Mouse (Mus musculus): ENCODE measurements around the gene Suox.
"Not testable (repeated sequence)": the region's sequence is repeated elsewhere in the genome, so short reads cannot be mapped to it uniquely, and the experiment has no call there.

Suox gene

DNA sequence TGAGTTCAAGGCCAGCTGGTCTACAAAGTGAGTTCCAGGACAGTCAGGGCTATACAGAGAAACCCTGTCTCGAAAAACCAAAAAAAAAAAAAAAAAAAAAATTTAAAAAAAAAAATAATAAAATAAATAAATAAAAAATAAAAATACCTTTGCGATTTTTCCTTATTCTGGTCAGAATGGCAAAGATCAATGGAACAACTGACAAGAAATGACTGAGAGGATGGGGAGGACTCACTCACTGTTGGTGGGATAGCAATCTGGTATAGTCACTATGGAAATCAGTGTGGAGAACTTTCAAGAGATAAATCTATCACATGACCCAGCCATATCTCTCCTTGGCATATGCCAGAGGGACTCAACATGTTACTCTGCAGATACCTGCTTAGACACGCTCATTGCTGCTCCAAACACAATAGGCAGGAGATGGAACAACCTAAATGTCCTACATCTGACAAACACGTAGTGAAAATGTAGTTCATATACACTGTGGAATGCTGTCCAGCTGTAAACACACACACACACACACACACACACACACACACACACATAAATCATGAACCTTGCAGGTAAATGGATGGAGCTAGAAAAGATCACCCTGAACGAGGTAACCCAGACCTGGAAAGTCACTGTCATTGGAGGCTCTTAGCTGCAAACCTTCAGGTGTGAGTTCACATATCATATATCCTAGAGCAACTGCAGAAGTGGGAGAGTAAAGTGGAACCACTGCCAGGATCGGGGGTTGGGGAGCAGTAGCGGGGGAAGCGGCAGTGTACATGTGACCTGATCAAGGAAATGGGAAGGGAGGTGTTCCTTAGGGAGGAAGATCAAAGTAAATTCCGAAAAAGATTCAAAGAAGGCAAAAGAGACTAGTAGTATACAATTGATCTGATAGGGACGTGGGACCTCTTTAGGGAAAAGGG lies 46.2 kb downstream of the Suox start:
- DNase-seq (ENCODE audit: inconsistent age in 2 of 2, low spot score in 1 of 2) = peak in 1 of 2 experiments; percentile 28

DNA sequence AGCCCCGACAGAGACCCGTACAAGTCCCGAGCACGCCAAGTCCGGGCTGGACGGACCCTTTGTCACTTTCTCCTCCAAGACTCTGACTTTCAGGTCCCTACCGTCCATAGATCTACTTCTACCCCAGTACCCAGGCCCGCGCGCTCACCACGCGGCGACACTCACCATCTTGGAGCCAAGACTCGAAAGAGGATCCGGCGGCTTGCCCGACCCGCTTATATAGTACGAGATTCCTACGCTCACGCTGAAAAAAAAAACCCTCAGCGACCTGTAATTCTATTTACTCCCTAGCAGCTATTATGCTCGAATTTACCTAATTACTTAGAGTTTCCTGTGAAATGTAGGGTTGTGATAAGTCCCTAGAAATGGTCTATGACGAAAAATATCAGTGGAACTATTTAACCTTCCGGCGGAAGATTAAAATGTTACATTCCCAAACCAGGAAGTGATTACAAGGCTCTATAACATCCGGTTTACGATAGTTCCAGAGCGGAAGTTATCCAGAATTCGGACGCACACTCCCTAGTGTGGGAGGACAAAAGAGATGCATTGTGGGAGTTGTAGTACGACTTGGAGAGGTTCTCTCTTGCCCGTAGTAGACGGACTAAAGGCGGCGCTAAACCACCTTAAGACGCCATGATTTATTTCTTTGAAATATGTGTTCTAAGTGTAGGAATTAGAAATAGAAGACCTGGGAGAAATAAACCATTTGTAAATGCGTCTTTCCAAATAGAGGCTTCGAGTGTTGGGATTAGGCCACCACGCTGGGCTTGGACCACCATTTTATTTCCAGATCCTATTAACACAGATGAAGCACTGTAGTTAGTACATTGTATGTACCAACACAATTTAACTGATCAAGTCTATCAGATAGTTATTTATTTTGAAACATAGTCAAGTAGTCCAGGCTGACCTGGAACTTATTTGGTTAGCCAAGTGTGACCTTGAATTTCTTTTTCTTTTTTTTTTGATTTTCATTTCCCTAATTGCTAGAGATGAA lies 47.3 kb downstream of the Suox start, which contains the start of gene Rps26:
TSS of gene Rps26 (minus strand) at position 437 of the 1,000 bp plus-strand sequence.
- DNase-seq (ENCODE audit: inconsistent age in 2 of 2, low spot score in 1 of 2) = peak; percentile 88 to 97

DNA sequence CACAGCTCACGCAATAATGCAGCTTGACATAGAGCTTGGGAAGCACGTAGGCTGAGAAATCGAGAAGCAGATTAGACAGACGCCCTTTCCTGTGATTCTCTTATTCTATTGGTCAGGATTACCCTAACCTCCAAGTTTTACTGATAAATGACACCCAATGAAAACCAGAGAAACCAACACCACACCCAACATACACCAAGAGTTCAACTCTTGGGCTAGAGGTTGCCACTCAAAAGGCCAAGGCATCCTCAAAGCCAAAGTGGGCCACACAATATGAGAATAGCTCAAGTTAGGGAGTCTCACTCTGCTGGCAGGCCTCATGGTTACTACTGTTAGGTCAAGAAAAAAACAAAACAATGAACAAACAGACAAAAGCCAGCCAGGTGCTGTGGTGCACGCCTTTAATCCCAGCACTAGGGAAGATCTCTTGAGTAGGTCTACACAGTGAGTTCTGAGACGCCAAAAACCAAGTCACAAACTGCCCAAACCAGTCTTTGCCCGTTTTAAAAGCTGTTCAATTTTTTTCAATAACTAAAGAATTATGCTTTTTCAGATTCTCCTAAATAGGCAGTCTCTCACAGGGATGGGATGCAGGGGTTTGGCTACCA lies 48.5 kb downstream of the Suox start:
- DNase-seq (ENCODE audit: inconsistent age in 2 of 2, low spot score in 1 of 2) = peak in 1 of 2 experiments; percentile 52

DNA sequence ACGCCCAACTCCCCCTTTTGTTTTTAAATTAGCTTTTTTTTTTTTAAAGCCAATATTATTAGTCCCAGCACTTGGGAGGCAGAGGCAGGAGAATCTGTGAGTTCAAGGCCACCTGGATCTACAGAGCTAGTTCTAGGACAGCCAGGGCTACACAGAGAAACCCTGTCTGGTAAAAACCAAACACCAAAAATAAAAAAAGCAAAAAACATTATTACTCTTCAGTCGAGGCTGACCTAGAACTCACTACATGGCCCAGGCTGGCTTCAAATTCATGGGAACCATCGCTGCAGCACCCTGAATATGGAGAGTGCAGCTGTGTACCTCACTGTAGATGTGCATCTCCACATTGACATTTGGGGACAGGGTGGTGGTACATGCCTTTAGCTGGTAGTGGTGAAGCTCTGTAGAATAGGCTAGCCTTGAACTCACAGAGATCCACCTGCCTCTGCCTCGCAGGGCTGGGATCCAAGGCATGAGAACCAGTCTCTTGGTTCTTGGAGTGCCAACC lies 50.7 kb downstream of the Suox start:
- DNase-seq (ENCODE audit: inconsistent age in 2 of 2, low spot score in 1 of 2) = not testable (repeated sequence)

DNA sequence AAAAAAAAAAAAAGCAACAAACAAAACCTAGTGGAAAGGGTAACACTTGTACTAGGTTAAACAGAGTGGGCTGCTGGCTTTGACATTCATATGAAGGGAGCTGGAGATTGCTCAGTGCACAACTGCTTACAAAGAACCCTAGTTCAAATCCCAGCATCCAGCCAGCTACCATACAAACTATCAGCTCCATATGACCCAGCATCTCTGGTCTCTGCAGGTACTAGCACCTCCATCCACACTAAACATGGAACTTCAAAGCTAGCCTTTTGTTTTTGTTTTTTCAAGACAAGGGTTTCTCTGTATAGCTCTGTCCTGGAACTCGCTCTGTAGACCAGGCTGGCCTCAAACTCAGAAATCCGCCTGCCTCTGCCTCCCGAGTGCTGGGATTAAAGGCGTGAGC lies 51.2 kb downstream of the Suox start:
- no peak for DNase-seq (ENCODE audit: inconsistent age in 2 of 2, low spot score in 1 of 2)

DNA sequence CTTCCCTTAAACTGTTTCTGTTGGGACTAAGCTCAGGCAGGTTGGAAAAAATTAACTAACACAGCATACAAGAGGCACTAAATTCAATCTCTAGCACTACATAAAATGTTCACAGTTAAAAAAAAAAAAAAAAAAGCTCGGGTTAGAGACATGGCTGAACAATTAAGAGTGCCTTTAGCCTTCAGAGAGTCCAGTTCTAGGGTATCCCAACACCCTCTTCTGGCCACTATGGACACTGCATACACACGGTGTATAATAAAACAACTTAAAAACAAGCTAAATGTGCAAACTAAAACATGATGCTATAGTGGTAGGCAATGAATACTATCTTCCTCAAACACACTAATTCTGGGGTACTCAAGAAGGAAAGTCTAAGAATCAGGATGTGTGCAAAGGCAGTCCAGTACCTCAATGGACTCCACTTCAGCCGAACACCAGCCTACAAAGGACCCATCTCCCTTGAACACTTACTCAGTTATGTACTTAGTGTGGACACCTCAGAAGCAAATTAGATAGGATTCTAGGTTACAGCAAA lies 51.8 kb downstream of the Suox start:
- DNase-seq (ENCODE audit: inconsistent age in 2 of 2, low spot score in 1 of 2) = no peak

DNA sequence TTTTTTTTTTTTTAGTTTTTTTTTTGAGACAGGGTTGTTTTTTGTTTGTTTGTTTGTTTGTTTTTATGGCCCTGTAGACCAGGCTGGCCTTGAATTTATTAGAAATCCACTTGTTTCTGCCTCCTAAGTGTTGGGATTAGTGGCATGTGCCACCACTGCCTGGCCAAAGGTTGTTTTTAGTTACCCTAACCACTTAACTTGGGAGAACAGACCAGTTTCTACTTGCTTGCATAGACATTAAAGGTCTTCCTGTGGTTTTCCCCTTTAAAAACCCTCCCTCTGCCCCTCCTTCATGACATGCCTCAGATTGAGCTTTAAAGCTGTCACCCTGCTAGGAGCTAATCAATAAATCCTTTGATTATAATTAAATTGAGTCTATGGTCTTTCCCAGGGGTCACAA lies 53.6 kb downstream of the Suox start:
- DNase-seq (ENCODE audit: inconsistent age in 2 of 2, low spot score in 1 of 2) = no peak
